Mouse (Mus musculus) stomach, postnatal 0 days (tissue): ENCODE results near the gene Nr1d2. TPM values are rescaled to one million over a fixed set of nuclear protein-coding genes. Genes with fewer than 3 reads are reported as not detected.
A peak's percentile ranks its signal among the peaks of the same experiment; 100 is the strongest.
"Not testable (repeated sequence)": the region's sequence is repeated elsewhere in the genome, so short reads cannot be mapped to it uniquely, and the experiment has no call there.

Experiments used
- ATAC-seq: fragments of 200-750 bp; cut with Nextera tagmentation; 2 replicates; pipeline ENCODE4 v1.8.0; 2017; ENCODE audit not compliant: low FRiP score, low TSS enrichment
- DNase-seq: peaks from one replicate; pipeline ENCODE4 v3.0.0-alpha.2; 2016; ENCODE audit warnings: low spot score
- H3K27ac ChIP-seq: fragments of 300-500 bp; sonication (generic); replicated peaks from 2 replicates; pipeline ENCODE4 v1.5.1; 2014; ENCODE audit warnings: mild to moderate bottlenecking, control low read depth
- H3K27me3 ChIP-seq: fragments of 300-500 bp; sonication (generic); 2 replicates; pipeline ENCODE4 v1.6.1; 2014; ENCODE audit warnings: low read length; ENCODE audit not compliant: control insufficient read depth, insufficient read depth
- H3K36me3 ChIP-seq: fragments of 300-500 bp; sonication (generic); 2 replicates; pipeline ENCODE4 v1.6.1; 2014; ENCODE audit warnings: low read length, mixed read lengths; ENCODE audit not compliant: control insufficient read depth, insufficient read depth
- H3K4me1 ChIP-seq: fragments of 300-500 bp; sonication (generic); replicated peaks from 2 replicates; pipeline ENCODE4 v1.6.1; 2014; ENCODE audit warnings: antibody characterized with exemption; ENCODE audit not compliant: control insufficient read depth, insufficient read depth
- H3K4me2 ChIP-seq: fragments of 300-500 bp; sonication (generic); replicated peaks from 2 replicates; pipeline ENCODE4 v1.6.1; 2014; ENCODE audit warnings: low read depth, mild to moderate bottlenecking, control low read depth, moderate library complexity
- H3K4me3 ChIP-seq: fragments of 300-500 bp; sonication (generic); 2 replicates; pipeline ENCODE4 v1.5.1; 2014; ENCODE audit warnings: low read depth, low read length, control low read depth
- H3K9ac ChIP-seq: fragments of 300-500 bp; sonication (generic); 2 replicates; pipeline ENCODE4 v1.6.1; 2014; ENCODE audit warnings: mild to moderate bottlenecking, low read length, control low read depth, mixed read lengths
- H3K9me3 ChIP-seq: fragments of 300-500 bp; sonication (generic); 2 replicates; pipeline ENCODE4 v1.6.1; 2016; ENCODE audit warnings: low read length; ENCODE audit not compliant: control insufficient read depth
- CTCF ChIP-seq: IDR thresholded peaks from 2 replicates; pipeline ENCODE4 v1.5.1; 2016; ENCODE audit warnings: antibody characterized with exemption, low read depth, mild to moderate bottlenecking, moderate library complexity
- EP300 ChIP-seq: optimal IDR thresholded peaks from 2 replicates; pipeline ENCODE3; 2016; ENCODE audit warnings: antibody characterized with exemption
- WGBS: fragments of 180-500 bp; shearing (Covaris S2); extraction: QIAGEN DNeasy Blood & Tissue Kit; methylation state at CpG from one replicate; pipeline ENCODE4 v1.1.7; 2014; 5-methylcytosine and 5-hydroxymethylcytosine counted together
- polyA plus RNA-seq: library from polyadenylated mRNA; unstranded; fragments of >200 nt; fragmentation: Nextera tagmentation; extraction: Ambion mirVana; gene quantifications from 2 replicates; pipeline ENCODE4 v1.2.1, GENCODE M21; 2015

Gene Nr1d2
- polyA plus RNA-seq, 1 experiment from 2014 or later, result 11.1 TPM

- Histone ChIP-seq H3K4me1 (peaks cover 5% of the 10 kb centered on the region; the same call in 1 of the 2 replicates), H3K27ac (peak overlapping the region; percentile 42), H3K4me2 (no peak overlapping the region), H3K27me3 (no peaks in the 10 kb centered on the region), H3K9ac (no peak overlapping the region), H3K9me3 (no peaks in the 10 kb centered on the region), H3K4me3 (no peak overlapping the region), H3K36me3 (no peaks in the 10 kb centered on the region)
- DNase-seq (no peak), ATAC-seq (peak; percentile 34)
- 30% methylated on average over 5 of the region's 5 CpGs for WGBS
- no peak for TF ChIP-seq CTCF
- TF ChIP-seq EP300, result no peak
Observed at GRCm38 (mm10) chr14:18233981-18234960, 4.7 kb downstream of the Nr1d2 start.

- TF ChIP-seq EP300 (no peak), CTCF (no peak)
Observed at GRCm38 (mm10) chr14:18233076-18233475, 5.9 kb downstream of the Nr1d2 start.

GRCm38 (mm10) chr14:18231866-18232265 lies 7.1 kb downstream of the Nr1d2 start:
- H3K27ac ChIP-seq, H3K9me3 ChIP-seq, H3K27me3 ChIP-seq, DNase-seq, H3K9ac ChIP-seq, H3K36me3 ChIP-seq, ATAC-seq, H3K4me1 ChIP-seq, H3K4me3 ChIP-seq, H3K4me2 ChIP-seq: not testable (repeated sequence)
- WGBS, result 94% methylated on average over 8 of the region's 8 CpGs

More at GRCm38 (mm10) chr14:18233076-18233475, 5.9 kb downstream of the Nr1d2 start:
- ATAC-seq (no peak), DNase-seq (no peak)
- no peaks in the 10 kb centered on the region for H3K36me3 ChIP-seq
- no peak overlapping the region for H3K9ac ChIP-seq
- WGBS, result 80% methylated on average over 2 of the region's 2 CpGs
- H3K4me1 ChIP-seq, result peaks cover 5% of the 10 kb centered on the region; the same call in 1 of the 2 replicates
- no peak overlapping the region for H3K27ac ChIP-seq
- no peak overlapping the region for H3K4me3 ChIP-seq
- H3K27me3 ChIP-seq, result no peaks in the 10 kb centered on the region
- H3K4me2 ChIP-seq, result no peak overlapping the region
- no peaks in the 10 kb centered on the region for H3K9me3 ChIP-seq

GRCm38 (mm10) chr14:18229751-18230150 lies 9.2 kb downstream of the Nr1d2 start:
- H3K4me2 ChIP-seq, H3K9me3 ChIP-seq, H3K36me3 ChIP-seq, H3K27me3 ChIP-seq, H3K27ac ChIP-seq, H3K4me3 ChIP-seq, H3K9ac ChIP-seq, DNase-seq, ATAC-seq, H3K4me1 ChIP-seq: not testable (repeated sequence)
- 94% methylated on average over 10 of the region's 10 CpGs for WGBS

- H3K27ac ChIP-seq, H3K27me3 ChIP-seq, ATAC-seq, H3K4me2 ChIP-seq, H3K36me3 ChIP-seq, H3K9me3 ChIP-seq, DNase-seq, H3K9ac ChIP-seq, H3K4me3 ChIP-seq, H3K4me1 ChIP-seq: not testable (repeated sequence)
- 66% methylated on average over 11 of the region's 11 CpGs for WGBS
Observed at GRCm38 (mm10) chr14:18226181-18226580, 12.7 kb downstream of the Nr1d2 start.

- H3K9ac ChIP-seq, H3K4me3 ChIP-seq, H3K9me3 ChIP-seq, H3K4me2 ChIP-seq, H3K4me1 ChIP-seq, ATAC-seq, H3K36me3 ChIP-seq, H3K27me3 ChIP-seq, H3K27ac ChIP-seq, DNase-seq: not testable (repeated sequence)
- 95% methylated on average over 11 of the region's 11 CpGs for WGBS
Observed at GRCm38 (mm10) chr14:18225431-18225830, 13.5 kb downstream of the Nr1d2 start.
